Mouse (Mus musculus): Measurements from ENCODE around the gene H2-T22. TPM values are rescaled to one million over a fixed set of nuclear protein-coding genes. Genes with fewer than 3 reads are reported as not detected.
A peak's percentile ranks its signal among the peaks of the same experiment; 100 is the strongest.
"Not testable (repeated sequence)": the region's sequence is repeated elsewhere in the genome, so short reads cannot be mapped to it uniquely, and the experiment has no call there.

Gene H2-T22
- polyA plus RNA-seq, 1 experiment from 2014 or later = 7.4 TPM

- ATAC-seq (ENCODE audit: low FRiP score, low read depth); H3K9ac ChIP-seq; H3K4me2 ChIP-seq (replicated peaks); H3K27ac ChIP-seq; H3K4me3 ChIP-seq; H3K4me1 ChIP-seq; H3K36me3 ChIP-seq; H3K27me3 ChIP-seq (replicated peaks); H3K9me3 ChIP-seq: not testable (repeated sequence)
- WGBS = 80% methylated on average over 2 of the region's 2 CpGs
Measured at GRCm38 (mm10) chr17:36040604-36041003, 1.9 kb downstream of the H2-T22 start.

GRCm38 (mm10) chr17:36036126-36036525 is 6.4 kb downstream of the H2-T22 start:
- not testable (repeated sequence) for H3K4me1 ChIP-seq; H3K36me3 ChIP-seq; H3K9ac ChIP-seq; H3K9me3 ChIP-seq; ATAC-seq (ENCODE audit: low FRiP score, low read depth); H3K4me2 ChIP-seq (replicated peaks); H3K4me3 ChIP-seq; H3K27me3 ChIP-seq (replicated peaks); H3K27ac ChIP-seq
- 87% methylated on average over 13 of the region's 13 CpGs for whole genome bisulfite sequencing

- not testable (repeated sequence) for H3K4me2 ChIP-seq (replicated peaks); H3K9me3 ChIP-seq; H3K4me1 ChIP-seq; H3K27me3 ChIP-seq (replicated peaks); H3K27ac ChIP-seq; H3K36me3 ChIP-seq; H3K9ac ChIP-seq; H3K4me3 ChIP-seq
- 37% methylated on average over 3 of the region's 3 CpGs for WGBS
- 0 out of 2 replicates have a peak, but pooled peaks have one; percentile 18 for ATAC-seq (ENCODE audit: low FRiP score, low read depth)
Measured at GRCm38 (mm10) chr17:36035010-36035638, 7.4 kb downstream of the H2-T22 start.

DNA sequence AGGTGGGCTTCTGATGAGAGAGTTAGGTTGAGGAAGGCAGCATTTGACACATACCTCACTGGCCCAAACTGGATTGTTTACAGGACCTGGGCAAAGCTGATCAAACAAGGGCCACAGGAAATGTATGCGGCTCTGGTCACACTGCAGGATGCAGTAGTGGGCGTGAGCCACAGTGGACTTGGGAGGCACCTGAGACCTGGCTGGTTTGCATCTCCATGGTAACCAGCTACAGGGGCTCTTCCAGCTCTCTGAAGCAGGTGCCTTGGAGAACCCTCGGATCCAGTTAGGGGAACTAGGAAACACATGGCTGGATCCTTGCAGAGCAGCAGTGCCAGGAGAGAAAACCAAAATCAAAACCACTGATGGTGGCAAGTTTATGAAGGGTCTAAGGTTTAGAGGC is 8.0 kb downstream of the H2-T22 start:
- WGBS = 63% methylated on average over 3 of the region's 3 CpGs
- not testable (repeated sequence) for H3K4me3 ChIP-seq; ATAC-seq (ENCODE audit: low FRiP score, low read depth); H3K27ac ChIP-seq; H3K36me3 ChIP-seq; H3K27me3 ChIP-seq (replicated peaks); H3K9ac ChIP-seq; H3K9me3 ChIP-seq; H3K4me1 ChIP-seq; H3K4me2 ChIP-seq (replicated peaks)

GRCm38 (mm10) chr17:36032351-36032875 is 10.1 kb downstream of the H2-T22 start, which contains the start of gene H2-T23:
Gene H2-T23, minus strand, starts transcription at chr17:36032855.
- ATAC-seq (ENCODE audit: low FRiP score, low read depth) = peak; percentile 49; the same call in 1 of the 2 replicates

GRCm38 (mm10) chr17:36031583-36032331 is 10.8 kb downstream of the H2-T22 start:
- 1% methylated on average over 40 of the region's 40 CpGs for WGBS
- not testable (repeated sequence) for H3K4me1 ChIP-seq; H3K36me3 ChIP-seq; H3K27ac ChIP-seq; H3K27me3 ChIP-seq (replicated peaks); H3K9me3 ChIP-seq
- H3K4me2 ChIP-seq (replicated peaks) = peak overlapping the region; percentile 82
- H3K9ac ChIP-seq = peak overlapping the region; percentile 42; the same call in 1 of the 2 replicates
- peak; percentile 61 for ATAC-seq (ENCODE audit: low FRiP score, low read depth)
- H3K4me3 ChIP-seq = peak overlapping the region; percentile 43

More at GRCm38 (mm10) chr17:36032351-36032875, 10.1 kb downstream of the H2-T22 start, which contains the start of gene H2-T23:
- peak within 1 kb of the TSS; percentile 42; the same call in 1 of the 2 replicates for H3K9ac ChIP-seq
- H3K36me3 ChIP-seq; H3K27me3 ChIP-seq (replicated peaks); H3K27ac ChIP-seq; H3K4me1 ChIP-seq; H3K9me3 ChIP-seq: not testable (repeated sequence)
- H3K4me3 ChIP-seq = peak within 1 kb of the TSS; percentile 43
- peak within 1 kb of the TSS; percentile 82 for H3K4me2 ChIP-seq (replicated peaks)
- under 1% methylated on average over 25 of the region's 25 CpGs for WGBS

GRCm38 (mm10) chr17:36030703-36031582 is 11.6 kb downstream of the H2-T22 start:
- not testable (repeated sequence) for H3K9me3 ChIP-seq; H3K36me3 ChIP-seq; H3K27me3 ChIP-seq (replicated peaks); H3K27ac ChIP-seq; H3K4me1 ChIP-seq
- WGBS = 38% methylated on average over 8 of the region's 8 CpGs
- Histone ChIP-seq H3K9ac (0 out of 2 replicates have a peak overlapping the region, but pooled peaks have one; percentile 38), H3K4me2 (replicated peaks) (peak overlapping the region; percentile 82), H3K4me3 (peak overlapping the region; percentile 43; the same call in 1 of the 2 replicates)
- ATAC-seq (ENCODE audit: low FRiP score, low read depth) = peak; percentile 26; the same call in 1 of the 2 replicates

DNA sequence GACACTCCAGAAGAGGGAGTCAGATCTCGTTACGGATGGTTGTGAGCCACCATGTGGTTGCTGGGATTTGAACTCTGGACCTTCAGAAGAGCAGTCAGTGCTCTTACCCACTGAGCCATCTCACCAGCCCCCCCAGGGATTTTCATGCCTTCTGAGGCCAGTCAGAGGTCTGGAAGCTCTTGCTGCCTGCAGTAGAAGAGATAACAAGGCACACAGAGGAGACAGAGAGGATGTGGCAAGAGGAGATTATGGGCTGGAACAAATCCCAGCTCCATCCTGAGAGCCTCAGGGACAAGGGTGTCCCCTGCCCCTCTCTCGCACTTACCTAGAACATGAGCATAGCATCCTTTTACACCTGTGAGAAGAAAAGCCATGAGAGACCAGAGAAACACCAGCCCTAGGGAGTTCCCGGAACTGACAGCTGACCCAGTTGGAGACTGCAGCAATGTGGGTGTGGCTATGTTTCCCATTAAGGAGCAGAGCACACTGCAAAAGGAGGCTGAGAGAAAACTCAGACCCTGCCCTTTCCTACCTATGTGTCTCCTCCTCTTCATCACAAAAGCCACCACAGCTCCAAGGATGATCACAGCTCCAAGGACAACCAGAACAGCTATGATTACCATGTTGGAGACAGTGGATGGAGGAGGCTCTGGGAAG is 12.4 kb downstream of the H2-T22 start:
- not testable (repeated sequence) for H3K9me3 ChIP-seq; H3K36me3 ChIP-seq; H3K27ac ChIP-seq; H3K27me3 ChIP-seq (replicated peaks); H3K9ac ChIP-seq; ATAC-seq (ENCODE audit: low FRiP score, low read depth); H3K4me2 ChIP-seq (replicated peaks); H3K4me3 ChIP-seq; H3K4me1 ChIP-seq
- WGBS = 88% methylated on average over 4 of the region's 4 CpGs

DNA sequence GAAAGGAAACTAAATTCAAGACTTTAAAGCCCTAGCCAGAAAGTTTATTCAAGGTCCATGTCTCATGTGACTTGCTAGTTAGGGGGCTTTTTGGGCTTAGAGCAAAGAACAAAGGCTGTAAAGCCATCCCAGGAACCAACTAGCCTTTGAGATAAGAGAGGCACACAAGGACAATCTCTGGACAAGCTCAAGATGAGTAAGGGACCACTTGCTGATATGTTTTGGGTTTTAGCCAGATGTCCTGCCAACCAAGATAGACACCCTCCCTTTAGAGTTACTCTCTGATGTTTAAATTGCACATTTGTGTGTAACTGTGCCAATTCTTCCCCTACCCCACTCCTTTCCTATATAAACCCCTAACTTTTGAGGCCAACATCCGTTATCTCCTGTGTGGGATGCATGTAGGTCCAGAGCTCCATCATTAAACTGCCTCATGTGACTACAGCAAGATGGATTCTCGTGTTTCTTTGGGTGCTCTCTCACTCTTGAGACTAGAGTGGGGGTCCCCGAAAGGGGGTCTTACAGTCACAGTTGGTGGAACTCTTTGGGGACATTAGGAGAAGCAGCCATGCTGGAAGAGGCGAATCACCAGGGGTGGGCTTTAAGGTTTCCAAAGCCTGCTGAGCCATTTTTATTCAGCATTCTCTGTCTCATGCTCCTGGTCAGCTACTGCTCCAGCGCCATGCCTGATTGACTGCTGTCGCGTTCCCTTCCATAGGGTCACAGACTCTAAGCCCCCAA is 13.5 kb downstream of the H2-T22 start:
- Histone ChIP-seq H3K4me1 (peaks cover 7% of the 10 kb centered on the region; the same call in 1 of the 2 replicates), H3K9me3 (no peaks in the 10 kb centered on the region), H3K27ac (no peak overlapping the region), H3K9ac (no peak overlapping the region), H3K36me3 (no peaks in the 10 kb centered on the region), H3K4me2 (replicated peaks) (no peak overlapping the region), H3K4me3 (no peak overlapping the region), H3K27me3 (replicated peaks) (0 out of 2 replicates have a peak, but pooled peaks cover 7% of the 10 kb centered on the region)
- WGBS = 82% methylated on average over 7 of the region's 7 CpGs
- no peak for ATAC-seq (ENCODE audit: low FRiP score, low read depth)

- Histone ChIP-seq H3K4me2 (replicated peaks) (no peak overlapping the region), H3K27me3 (replicated peaks) (0 out of 2 replicates have a peak, but pooled peaks cover 7% of the 10 kb centered on the region), H3K36me3 (no peaks in the 10 kb centered on the region), H3K27ac (no peak overlapping the region), H3K9ac (no peak overlapping the region), H3K9me3 (no peaks in the 10 kb centered on the region), H3K4me1 (peaks cover 7% of the 10 kb centered on the region; the same call in 1 of the 2 replicates), H3K4me3 (no peak overlapping the region)
- WGBS = 95% methylated on average over 4 of the region's 4 CpGs
- ATAC-seq (ENCODE audit: low FRiP score, low read depth) = no peak
Measured at GRCm38 (mm10) chr17:36027663-36028062, 14.9 kb downstream of the H2-T22 start.

DNA sequence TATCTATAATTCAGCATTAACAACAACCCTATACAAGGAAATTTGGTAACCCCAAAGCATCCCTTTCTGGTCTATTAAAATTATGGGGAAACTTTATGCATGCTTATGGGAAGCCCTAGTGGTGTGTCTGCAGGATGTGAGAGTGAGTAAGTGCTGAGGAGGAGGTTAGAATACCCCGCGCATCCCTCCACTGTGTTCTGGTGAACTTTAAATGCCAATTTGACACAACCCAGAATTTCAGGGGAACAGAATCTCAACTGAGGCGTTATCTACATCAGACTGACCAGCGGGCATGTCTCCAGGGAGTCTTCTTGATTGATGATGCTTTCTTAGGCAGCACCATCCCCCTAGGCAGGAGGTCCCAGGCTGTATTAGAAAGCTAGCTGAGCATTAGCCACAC is 16.6 kb downstream of the H2-T22 start:
- ATAC-seq (ENCODE audit: low FRiP score, low read depth) = no peak
- WGBS = 69% methylated on average over 4 of the region's 4 CpGs
- Histone ChIP-seq H3K4me3 (no peak overlapping the region), H3K9me3 (no peaks in the 10 kb centered on the region), H3K27me3 (replicated peaks) (no peaks in the 10 kb centered on the region), H3K4me1 (no peaks in the 10 kb centered on the region), H3K36me3 (no peaks in the 10 kb centered on the region), H3K9ac (no peak overlapping the region), H3K4me2 (replicated peaks) (no peak overlapping the region), H3K27ac (no peak overlapping the region)

All from neural tube, embryonic 12.5 days (tissue).